Mouse (Mus musculus) hindbrain, postnatal 0 days (tissue): Measurements from ENCODE around the gene Rnf212. TPM values are rescaled to one million over a fixed set of nuclear protein-coding genes. Genes with fewer than 3 reads are reported as not detected.
"Not testable (repeated sequence)": the region's sequence is repeated elsewhere in the genome, so short reads cannot be mapped to it uniquely, and the experiment has no call there.

ENCODE experiments used
- ATAC-seq: fragments of 200-750 bp; cut with Nextera tagmentation; 2 replicates; pipeline ENCODE4 v1.8.0; 2017; ENCODE audit warnings: mild to moderate bottlenecking, moderate TSS enrichment, moderate library complexity
- DNase-seq: peaks from one replicate; pipeline ENCODE4 v3.0.0-alpha.2; 2015; ENCODE audit warnings: low spot score
- H3K27ac ChIP-seq: fragments of 300-500 bp; sonication (generic); 2 replicates; pipeline ENCODE4 v1.5.1; 2014; ENCODE audit warnings: mild to moderate bottlenecking
- H3K27me3 ChIP-seq: fragments of 300-500 bp; sonication (generic); 2 replicates; pipeline ENCODE4 v1.6.1; 2014; ENCODE audit warnings: low read length, mixed read lengths; ENCODE audit not compliant: insufficient read depth
- H3K36me3 ChIP-seq: fragments of 300-500 bp; sonication (generic); 2 replicates; pipeline ENCODE4 v1.6.1; 2014; ENCODE audit warnings: low read length, mixed read lengths; ENCODE audit not compliant: insufficient read depth
- H3K4me1 ChIP-seq: fragments of 300-500 bp; sonication (generic); 2 replicates; pipeline ENCODE4 v1.6.1; 2014; ENCODE audit warnings: antibody characterized with exemption, low read length, mixed read lengths; ENCODE audit not compliant: insufficient read depth
- H3K4me2 ChIP-seq: fragments of 300-500 bp; sonication (generic); 2 replicates; pipeline ENCODE4 v1.6.1; 2014; ENCODE audit warnings: low read depth, mild to moderate bottlenecking, low read length, moderate library complexity, mixed read lengths
- H3K4me3 ChIP-seq: fragments of 300-500 bp; sonication (generic); 2 replicates; pipeline ENCODE4 v1.5.1; 2014; ENCODE audit warnings: low read length
- H3K9ac ChIP-seq: fragments of 300-500 bp; sonication (generic); replicated peaks from 2 replicates; pipeline ENCODE4 v1.6.1; 2014; ENCODE audit warnings: mild to moderate bottlenecking, low read length, moderate library complexity, mixed read lengths
- H3K9me3 ChIP-seq: fragments of 300-500 bp; sonication (generic); 2 replicates; pipeline ENCODE4 v1.6.1; 2016; ENCODE audit warnings: low read length, mixed read lengths
- CTCF ChIP-seq: IDR thresholded peaks from 2 replicates; pipeline ENCODE4 v1.5.1; 2016; ENCODE audit warnings: antibody characterized with exemption, control low read depth, low read depth
- WGBS: fragments of 180-500 bp; shearing (Covaris S2); extraction: QIAGEN DNeasy Blood & Tissue Kit; methylation state at CpG from one replicate; pipeline ENCODE4 v1.1.7; 2014; 5-methylcytosine and 5-hydroxymethylcytosine counted together
- polyA plus RNA-seq: library from polyadenylated mRNA; unstranded; fragments of >200 nt; fragmentation: Nextera tagmentation; extraction: Ambion mirVana; gene quantifications from 2 replicates; pipeline ENCODE4 v1.2.1, GENCODE M21; 2015
- total RNA-seq: library from RNA; depleted of rRNA; stranded (reverse); fragments of >200 nt; gene quantifications from 2 replicates; pipeline ENCODE4 v1.2.3, GENCODE M21; 2014

Rnf212 gene
- total and polyA plus RNA-seq, 2 experiments from 2014 or later: not detected

GRCm38 (mm10) chr5:108758396-108758795, 16.4 kb downstream of the Rnf212 start:
- peak; percentile 39 for TF ChIP-seq CTCF
- Histone ChIP-seq H3K9ac (no peak overlapping the region), H3K4me3 (no peak overlapping the region), H3K4me1 (no peaks in the 10 kb centered on the region), H3K36me3 (no peaks in the 10 kb centered on the region), H3K4me2 (no peak overlapping the region), H3K27me3 (no peaks in the 10 kb centered on the region), H3K9me3 (no peaks in the 10 kb centered on the region), H3K27ac (no peak overlapping the region)
- ATAC-seq: no peak
- peak; percentile 14 for DNase-seq
- 57% methylated on average over 3 of the region's 3 CpGs for whole genome bisulfite sequencing

DNA sequence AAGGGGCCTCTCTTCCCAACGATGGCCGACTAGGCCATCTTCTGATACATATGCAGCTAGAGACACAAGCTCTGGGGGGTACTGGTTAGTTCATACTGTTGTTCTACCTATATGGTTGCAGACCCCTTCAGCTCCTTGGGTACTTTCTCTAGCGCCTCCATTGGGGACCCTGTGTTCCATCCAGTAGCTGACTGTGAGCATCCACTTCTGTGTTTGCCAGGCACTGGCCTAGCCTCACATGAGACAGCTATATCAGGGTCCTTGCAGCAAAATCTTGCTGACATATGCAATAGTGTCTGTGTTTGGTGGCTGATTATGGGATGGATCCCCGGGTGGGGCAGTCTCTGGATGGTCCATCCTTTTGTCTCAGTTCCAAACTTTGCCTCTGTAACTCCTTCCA, 23.5 kb downstream of the Rnf212 start:
- not testable (repeated sequence) for H3K27me3 ChIP-seq, H3K4me3 ChIP-seq, H3K9me3 ChIP-seq, ATAC-seq, H3K4me2 ChIP-seq, H3K9ac ChIP-seq, H3K27ac ChIP-seq, H3K36me3 ChIP-seq, H3K4me1 ChIP-seq, DNase-seq
- 85% methylated on average over 4 of the region's 4 CpGs for WGBS

GRCm38 (mm10) chr5:108750328-108751210, 24.2 kb downstream of the Rnf212 start:
- WGBS: 76% methylated on average over 5 of the region's 5 CpGs
- H3K9me3 ChIP-seq: no peaks in the 10 kb centered on the region
- ATAC-seq: no peak

GRCm38 (mm10) chr5:108744629-108745028, 30.2 kb downstream of the Rnf212 start:
- H3K4me2 ChIP-seq: no peak overlapping the region
- 87% methylated on average over 3 of the region's 3 CpGs for WGBS
- no peak for ATAC-seq
- TF ChIP-seq CTCF: no peak
- no peak overlapping the region for H3K4me3 ChIP-seq
- H3K27me3 ChIP-seq: no peaks in the 10 kb centered on the region
- no peaks in the 10 kb centered on the region for H3K4me1 ChIP-seq
- H3K36me3 ChIP-seq: no peaks in the 10 kb centered on the region
- DNase-seq: no peak
- H3K9me3 ChIP-seq: no peaks in the 10 kb centered on the region
- no peak overlapping the region for H3K9ac ChIP-seq
- no peak overlapping the region for H3K27ac ChIP-seq

More at GRCm38 (mm10) chr5:108750328-108751210, 24.2 kb downstream of the Rnf212 start:
- Histone ChIP-seq H3K27ac (no peak overlapping the region), H3K36me3 (no peaks in the 10 kb centered on the region), H3K4me2 (no peak overlapping the region), H3K4me1 (no peaks in the 10 kb centered on the region), H3K9ac (no peak overlapping the region), H3K4me3 (no peak overlapping the region), H3K27me3 (no peaks in the 10 kb centered on the region)
- no peak for DNase-seq
- no peak for TF ChIP-seq CTCF

- no peak overlapping the region for H3K4me3 ChIP-seq
- H3K4me2 ChIP-seq: no peak overlapping the region
- no peak for ATAC-seq
- no peak overlapping the region for H3K9ac ChIP-seq
- no peaks in the 10 kb centered on the region for H3K27me3 ChIP-seq
- no peak overlapping the region for H3K27ac ChIP-seq
- no peak; the same call in 1 of the 2 replicates for TF ChIP-seq CTCF
- WGBS: 66% methylated on average over 2 of the region's 2 CpGs
- no peaks in the 10 kb centered on the region for H3K36me3 ChIP-seq
- DNase-seq: no peak
- no peaks in the 10 kb centered on the region for H3K9me3 ChIP-seq
- H3K4me1 ChIP-seq: no peaks in the 10 kb centered on the region
Observed at GRCm38 (mm10) chr5:108743856-108744255, 30.9 kb downstream of the Rnf212 start.

DNA sequence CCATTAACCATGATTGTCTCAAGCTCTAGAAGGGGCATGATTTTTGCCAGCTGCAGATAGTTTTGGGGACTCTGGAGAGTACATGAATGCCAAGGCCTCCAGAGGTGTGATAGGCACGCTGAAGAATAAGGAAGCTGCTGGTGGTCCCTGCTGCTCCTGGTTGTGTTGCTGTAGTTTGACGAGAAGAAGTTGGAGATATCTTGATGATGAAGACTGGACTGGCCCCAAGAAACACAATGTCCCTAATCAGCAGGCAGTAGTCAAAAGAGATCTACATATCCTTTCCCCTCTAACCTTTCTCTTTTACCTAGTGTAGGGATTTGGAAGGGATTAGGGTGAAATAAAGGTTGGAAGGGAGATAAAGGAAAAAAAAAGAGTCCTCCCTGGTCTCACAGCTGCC, 32.2 kb downstream of the Rnf212 start:
- no peak overlapping the region for H3K4me3 ChIP-seq
- H3K4me1 ChIP-seq: no peaks in the 10 kb centered on the region
- H3K27me3 ChIP-seq: no peaks in the 10 kb centered on the region
- H3K9me3 ChIP-seq: no peaks in the 10 kb centered on the region
- WGBS: 69% methylated on average over 2 of the region's 2 CpGs
- H3K9ac ChIP-seq: no peak overlapping the region
- no peak for DNase-seq
- H3K27ac ChIP-seq: no peak overlapping the region
- TF ChIP-seq CTCF: no peak
- ATAC-seq: no peak
- H3K4me2 ChIP-seq: no peak overlapping the region
- no peaks in the 10 kb centered on the region for H3K36me3 ChIP-seq

- no peak overlapping the region for H3K27ac ChIP-seq
- no peak for TF ChIP-seq CTCF
- H3K4me1 ChIP-seq: no peaks in the 10 kb centered on the region
- no peak overlapping the region for H3K4me2 ChIP-seq
- no peak overlapping the region for H3K4me3 ChIP-seq
- no peaks in the 10 kb centered on the region for H3K9me3 ChIP-seq
- DNase-seq (no peak), ATAC-seq (no peak)
- WGBS: 82% methylated on average over 2 of the region's 2 CpGs
- no peak overlapping the region for H3K9ac ChIP-seq
- H3K36me3 ChIP-seq: no peaks in the 10 kb centered on the region
- H3K27me3 ChIP-seq: no peaks in the 10 kb centered on the region
Observed at GRCm38 (mm10) chr5:108741844-108742243, 32.9 kb downstream of the Rnf212 start.
